Mouse (Mus musculus) brown adipose tissue, adult 24 weeks (tissue): Measurements from ENCODE around the gene Mfsd12. TPM values are rescaled to one million over a fixed set of nuclear protein-coding genes. Genes with fewer than 3 reads are reported as not detected.
A peak's percentile ranks its signal among the peaks of the same experiment; 100 is the strongest.

Source experiments
- H3K27ac ChIP-seq: fragments of 200-500 bp; replicated peaks from 2 replicates; pipeline ENCODE4 v1.5.1; 2012; ENCODE audit warnings: low read depth, mild to moderate bottlenecking, low read length
- H3K4me1 ChIP-seq: fragments of 200-500 bp; 2 replicates; pipeline ENCODE4 v1.6.1; 2012; ENCODE audit warnings: low read length, mixed read lengths; ENCODE audit not compliant: control insufficient read depth, insufficient read depth, insufficient read length
- H3K4me3 ChIP-seq: fragments of 200-500 bp; 2 replicates; pipeline ENCODE4 v1.5.1; 2012; ENCODE audit warnings: low read depth, mild to moderate bottlenecking, low read length, moderate library complexity; ENCODE audit not compliant: insufficient read depth
- polyA plus RNA-seq: library from polyadenylated mRNA; stranded (reverse); fragments of >200 nt; gene quantifications from 2 replicates; pipeline ENCODE4 v1.2.4, GENCODE M21; 2012; ENCODE audit not compliant: missing spikeins, insufficient read depth, insufficient read length

The Mfsd12 gene
- polyA plus RNA-seq, 1 experiment: 8.3 TPM

- peaks cover 12% of the 10 kb centered on the region for H3K4me1 ChIP-seq
- no peak overlapping the region for H3K27ac ChIP-seq
- no peak overlapping the region for H3K4me3 ChIP-seq
These were observed 35.0 kb downstream of the Mfsd12 start for GRCm38 (mm10) chr10:81392270-81392669.

GRCm38 (mm10) chr10:81392781-81393185 lies 35.5 kb downstream of the Mfsd12 start, which contains the start of gene Smim24:
Smim24 (plus strand) TSS chr10:81393051.
- H3K4me3 ChIP-seq: peak within 1 kb of the TSS; percentile 49
- H3K27ac ChIP-seq: no peak within 1 kb of the TSS
- H3K4me1 ChIP-seq: peaks cover 12% of the 10 kb centered on the region

GRCm38 (mm10) chr10:81393456-81394063 lies 36.3 kb downstream of the Mfsd12 start:
- H3K27ac ChIP-seq: no peak overlapping the region

GRCm38 (mm10) chr10:81395127-81395526 lies 37.8 kb downstream of the Mfsd12 start:
- no peak overlapping the region for H3K4me3 ChIP-seq
- no peak overlapping the region for H3K27ac ChIP-seq
- H3K4me1 ChIP-seq: peaks cover 6% of the 10 kb centered on the region; the same call in 1 of the 2 replicates

More at GRCm38 (mm10) chr10:81393456-81394063, 36.3 kb downstream of the Mfsd12 start:
- H3K4me1 ChIP-seq: peaks cover 12% of the 10 kb centered on the region
- peak overlapping the region; percentile 49 for H3K4me3 ChIP-seq

GRCm38 (mm10) chr10:81395865-81396264 lies 38.6 kb downstream of the Mfsd12 start:
- Histone ChIP-seq H3K27ac (no peak overlapping the region), H3K4me3 (no peak overlapping the region), H3K4me1 (peaks cover 2% of the 10 kb centered on the region; the same call in 1 of the 2 replicates)

GRCm38 (mm10) chr10:81396749-81397148 lies 39.5 kb downstream of the Mfsd12 start:
- H3K4me3 ChIP-seq: no peak overlapping the region

GRCm38 (mm10) chr10:81399296-81399695 lies 42.0 kb downstream of the Mfsd12 start:
- H3K4me3 ChIP-seq: no peak overlapping the region
- peaks cover 14% of the 10 kb centered on the region for H3K4me1 ChIP-seq
- no peak overlapping the region for H3K27ac ChIP-seq

More at GRCm38 (mm10) chr10:81396749-81397148, 39.5 kb downstream of the Mfsd12 start:
- peaks cover 8% of the 10 kb centered on the region for H3K4me1 ChIP-seq
- H3K27ac ChIP-seq: no peak overlapping the region

GRCm38 (mm10) chr10:81399798-81400308 lies 42.6 kb downstream of the Mfsd12 start:
- H3K27ac ChIP-seq: no peak overlapping the region
- H3K4me1 ChIP-seq: peaks cover 14% of the 10 kb centered on the region
- H3K4me3 ChIP-seq: no peak overlapping the region

GRCm38 (mm10) chr10:81400371-81401204 lies 43.3 kb downstream of the Mfsd12 start:
- Histone ChIP-seq H3K27ac (0 out of 2 replicates have a peak overlapping the region, but pooled peaks have one; percentile 75), H3K4me3 (no peak overlapping the region), H3K4me1 (peaks cover 14% of the 10 kb centered on the region)

GRCm38 (mm10) chr10:81401205-81401520 lies 43.9 kb downstream of the Mfsd12 start:
- Histone ChIP-seq H3K4me1 (peaks cover 18% of the 10 kb centered on the region), H3K27ac (peak overlapping the region; percentile 75), H3K4me3 (no peak overlapping the region)

- Histone ChIP-seq H3K4me3 (peak overlapping the region; percentile 34), H3K4me1 (peaks cover 21% of the 10 kb centered on the region), H3K27ac (peak overlapping the region; percentile 75)
These were observed 44.4 kb downstream of the Mfsd12 start for GRCm38 (mm10) chr10:81401521-81402226.

- Histone ChIP-seq H3K4me1 (peaks cover 25% of the 10 kb centered on the region), H3K4me3 (no peak overlapping the region)
These were observed 45.0 kb downstream of the Mfsd12 start for GRCm38 (mm10) chr10:81402227-81402765.

GRCm38 (mm10) chr10:81403511-81403910 lies 46.2 kb downstream of the Mfsd12 start:
- Histone ChIP-seq H3K27ac (no peak overlapping the region), H3K4me3 (no peak overlapping the region), H3K4me1 (peaks cover 33% of the 10 kb centered on the region)

More at GRCm38 (mm10) chr10:81402227-81402765, 45.0 kb downstream of the Mfsd12 start:
- H3K27ac ChIP-seq: peak overlapping the region; percentile 75

- Histone ChIP-seq H3K27ac (no peak overlapping the region), H3K4me1 (peaks cover 34% of the 10 kb centered on the region), H3K4me3 (no peak overlapping the region)
These were observed 46.8 kb downstream of the Mfsd12 start for GRCm38 (mm10) chr10:81404082-81404481.

GRCm38 (mm10) chr10:81404720-81405119 lies 47.4 kb downstream of the Mfsd12 start:
- Histone ChIP-seq H3K27ac (peak overlapping the region; percentile 65), H3K4me3 (no peak overlapping the region), H3K4me1 (peaks cover 37% of the 10 kb centered on the region)
